Mouse (Mus musculus): ENCODE measurements around the gene Agtpbp1. TPM values are rescaled to one million over a fixed set of nuclear protein-coding genes. Genes with fewer than 3 reads are reported as not detected.

Gene Agtpbp1
- total RNA-seq, 1 experiment: 25.0 TPM

- DNase-seq (ENCODE audit: low read depth, low spot score): no peak
- no peak for TF ChIP-seq HCFC1 (IDR thresholded peaks at IDR 0.05; ENCODE audit: borderline replicate concordance, insufficient read depth, low read length)
- TF ChIP-seq CHD2 (IDR thresholded peaks at IDR 0.05; ENCODE audit: low read depth, low read length): no peak
- no peak for TF ChIP-seq ZNF384 (IDR thresholded peaks at IDR 0.05; ENCODE audit: low read depth, low read length)
- no peak for TF ChIP-seq MAFK (IDR thresholded peaks at IDR 0.05; ENCODE audit: insufficient read depth, low read depth, low read length)
- TF ChIP-seq ZC3H11A (IDR thresholded peaks at IDR 0.05; ENCODE audit: borderline replicate concordance, low read depth, low read length): no peak
- Histone ChIP-seq H3K9me3 (ENCODE audit: control insufficient read depth, insufficient read depth, low read depth, low read length) (no peaks in the 10 kb centered on the region), H3K9ac (ENCODE audit: insufficient read depth, low read depth, low read length, poor library complexity, severe bottlenecking) (no peak overlapping the region), H3K36me3 (ENCODE audit: control insufficient read depth, insufficient read depth, low read length, poor library complexity, severe bottlenecking) (no peaks in the 10 kb centered on the region), H3K4me1 (ENCODE audit: control insufficient read depth in 2 of 2, insufficient read depth in 2 of 2, low read length in 2 of 2, poor library complexity in 1 of 2) (peaks cover 1 to 2% of the 10 kb centered on the region in 2 experiments; a peak in 1 of 4 replicates), H3K4me3 (ENCODE audit: insufficient read depth in 1 of 2, low read depth in 1 of 2, low read length in 2 of 2, poor library complexity in 1 of 2, severe bottlenecking in 1 of 2) (no peak overlapping the region), H3K27ac (ENCODE audit: insufficient read depth, low read depth, low read length, poor library complexity, severe bottlenecking) (no peak overlapping the region)
- in situ Hi-C loops (cut with MboI; ENCODE audit: low sequenced_read_pairs in 2 of 2, unreplicated experiment in 2 of 2): no loop called here
These were observed 20.1 kb downstream of the Agtpbp1 start for GRCm38 (mm10) chr13:59564923-59565322.

- H3K9me3 ChIP-seq (ENCODE audit: control insufficient read depth, insufficient read depth, low read depth, low read length): no peaks in the 10 kb centered on the region
- H3K4me3 ChIP-seq (ENCODE audit: insufficient read depth in 1 of 2, low read depth in 1 of 2, low read length in 2 of 2, poor library complexity in 1 of 2, severe bottlenecking in 1 of 2): no peak overlapping the region
- TF ChIP-seq HCFC1 (IDR thresholded peaks at IDR 0.05; ENCODE audit: borderline replicate concordance, insufficient read depth, low read length) (no peak), ZNF384 (IDR thresholded peaks at IDR 0.05; ENCODE audit: low read depth, low read length) (no peak), MAFK (IDR thresholded peaks at IDR 0.05; ENCODE audit: insufficient read depth, low read depth, low read length) (no peak), ZC3H11A (IDR thresholded peaks at IDR 0.05; ENCODE audit: borderline replicate concordance, low read depth, low read length) (no peak), CHD2 (IDR thresholded peaks at IDR 0.05; ENCODE audit: low read depth, low read length) (no peak)
- peaks cover 1 to 2% of the 10 kb centered on the region in 2 experiments; a peak in 1 of 4 replicates for H3K4me1 ChIP-seq (ENCODE audit: control insufficient read depth in 2 of 2, insufficient read depth in 2 of 2, low read length in 2 of 2, poor library complexity in 1 of 2)
- no peak overlapping the region for H3K9ac ChIP-seq (ENCODE audit: insufficient read depth, low read depth, low read length, poor library complexity, severe bottlenecking)
- no peaks in the 10 kb centered on the region for H3K36me3 ChIP-seq (ENCODE audit: control insufficient read depth, insufficient read depth, low read length, poor library complexity, severe bottlenecking)
- no peak for DNase-seq (ENCODE audit: low read depth, low spot score)
- in situ Hi-C loops (cut with MboI; ENCODE audit: low sequenced_read_pairs in 2 of 2, unreplicated experiment in 2 of 2): no loop called here
- no peak overlapping the region for H3K27ac ChIP-seq (ENCODE audit: insufficient read depth, low read depth, low read length, poor library complexity, severe bottlenecking)
These were observed 20.5 kb downstream of the Agtpbp1 start for GRCm38 (mm10) chr13:59564505-59564904.

- H3K9ac ChIP-seq (ENCODE audit: insufficient read depth, low read depth, low read length, poor library complexity, severe bottlenecking): no peak overlapping the region
- no peak overlapping the region for H3K27ac ChIP-seq (ENCODE audit: insufficient read depth, low read depth, low read length, poor library complexity, severe bottlenecking)
- in situ Hi-C loops (cut with MboI; ENCODE audit: low sequenced_read_pairs in 2 of 2, unreplicated experiment in 2 of 2): no loop called here
- no peaks in the 10 kb centered on the region for H3K9me3 ChIP-seq (ENCODE audit: control insufficient read depth, insufficient read depth, low read depth, low read length)
- peaks cover 1 to 2% of the 10 kb centered on the region in 2 experiments; a peak in 1 of 4 replicates for H3K4me1 ChIP-seq (ENCODE audit: control insufficient read depth in 2 of 2, insufficient read depth in 2 of 2, low read length in 2 of 2, poor library complexity in 1 of 2)
- H3K36me3 ChIP-seq (ENCODE audit: control insufficient read depth, insufficient read depth, low read length, poor library complexity, severe bottlenecking): no peaks in the 10 kb centered on the region
- no peak for TF ChIP-seq ZC3H11A (IDR thresholded peaks at IDR 0.05; ENCODE audit: borderline replicate concordance, low read depth, low read length)
- no peak for TF ChIP-seq MAFK (IDR thresholded peaks at IDR 0.05; ENCODE audit: insufficient read depth, low read depth, low read length)
- TF ChIP-seq HCFC1 (IDR thresholded peaks at IDR 0.05; ENCODE audit: borderline replicate concordance, insufficient read depth, low read length): no peak
- TF ChIP-seq CHD2 (IDR thresholded peaks at IDR 0.05; ENCODE audit: low read depth, low read length): no peak
- TF ChIP-seq ZNF384 (IDR thresholded peaks at IDR 0.05; ENCODE audit: low read depth, low read length): no peak
- DNase-seq (ENCODE audit: low read depth, low spot score): no peak
- H3K4me3 ChIP-seq (ENCODE audit: insufficient read depth in 1 of 2, low read depth in 1 of 2, low read length in 2 of 2, poor library complexity in 1 of 2, severe bottlenecking in 1 of 2): no peak overlapping the region
These were observed 22.6 kb downstream of the Agtpbp1 start for GRCm38 (mm10) chr13:59562471-59562870.

- Histone ChIP-seq H3K4me3 (ENCODE audit: insufficient read depth in 1 of 2, low read depth in 1 of 2, low read length in 2 of 2, poor library complexity in 1 of 2, severe bottlenecking in 1 of 2) (no peak overlapping the region), H3K4me1 (ENCODE audit: control insufficient read depth in 2 of 2, insufficient read depth in 2 of 2, low read length in 2 of 2, poor library complexity in 1 of 2) (peaks cover 1 to 6% of the 10 kb centered on the region in 2 experiments; a peak in 1 of 4 replicates), H3K36me3 (ENCODE audit: control insufficient read depth, insufficient read depth, low read length, poor library complexity, severe bottlenecking) (no peaks in the 10 kb centered on the region), H3K27ac (ENCODE audit: insufficient read depth, low read depth, low read length, poor library complexity, severe bottlenecking) (no peak overlapping the region), H3K9ac (ENCODE audit: insufficient read depth, low read depth, low read length, poor library complexity, severe bottlenecking) (no peak overlapping the region), H3K9me3 (ENCODE audit: control insufficient read depth, insufficient read depth, low read depth, low read length) (no peaks in the 10 kb centered on the region)
- in situ Hi-C loops (cut with MboI; ENCODE audit: low sequenced_read_pairs in 2 of 2, unreplicated experiment in 2 of 2): no loop called here
- no peak for DNase-seq (ENCODE audit: low read depth, low spot score)
- TF ChIP-seq MAFK (IDR thresholded peaks at IDR 0.05; ENCODE audit: insufficient read depth, low read depth, low read length): no peak
- TF ChIP-seq ZC3H11A (IDR thresholded peaks at IDR 0.05; ENCODE audit: borderline replicate concordance, low read depth, low read length): no peak
- TF ChIP-seq HCFC1 (IDR thresholded peaks at IDR 0.05; ENCODE audit: borderline replicate concordance, insufficient read depth, low read length): no peak
- no peak for TF ChIP-seq CHD2 (IDR thresholded peaks at IDR 0.05; ENCODE audit: low read depth, low read length)
- TF ChIP-seq ZNF384 (IDR thresholded peaks at IDR 0.05; ENCODE audit: low read depth, low read length): no peak
These were observed 26.3 kb downstream of the Agtpbp1 start for GRCm38 (mm10) chr13:59558776-59559175.
